Mouse (Mus musculus): ENCODE results near the gene Gm20388.

DNA sequence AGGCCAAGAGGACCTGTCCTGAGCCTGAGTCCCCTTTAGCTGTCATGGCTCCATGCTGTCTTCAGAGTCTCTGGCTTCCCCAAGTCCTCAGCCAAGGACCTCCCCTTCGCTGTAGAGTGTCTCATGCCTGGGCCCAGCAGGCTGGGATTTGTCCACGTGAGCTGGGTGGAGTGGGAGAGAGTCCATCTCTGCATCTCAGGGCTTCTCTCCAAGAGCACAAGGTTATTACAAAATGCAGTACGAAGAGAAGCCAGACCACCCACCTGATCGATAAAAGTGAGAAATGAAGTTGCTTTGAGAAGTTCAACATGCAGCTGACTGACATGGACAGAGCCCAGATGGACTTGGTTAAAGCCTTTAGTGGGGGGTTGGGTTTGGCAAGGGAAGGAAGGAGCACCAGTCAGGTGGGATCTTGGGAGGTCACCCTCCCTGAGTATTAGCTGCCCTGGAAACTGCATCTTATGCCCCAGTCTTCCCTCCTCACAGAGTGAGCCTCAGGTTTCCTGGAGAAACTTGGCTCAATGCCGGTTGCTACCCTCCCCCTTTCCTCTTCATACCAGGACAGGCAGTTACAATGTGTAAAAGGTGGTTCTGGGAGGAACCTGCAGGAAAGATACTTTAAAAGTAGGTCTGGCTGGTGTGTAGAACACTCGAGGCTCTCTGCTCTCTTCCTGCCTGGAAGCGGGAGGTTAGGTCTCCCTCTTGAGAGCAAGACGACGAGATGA lies 2705.7 kb downstream of the Gm20388 start:
- TF ChIP-seq CTCF (IDR thresholded peaks at IDR 0.05; ENCODE audit: low read depth) (no peak), EP300 (IDR thresholded peaks at IDR 0.05; ENCODE audit: low read depth) (no peak)

All from liver, embryonic 14.5 days (tissue).